Mouse (Mus musculus): ENCODE measurements around the gene Myo1h. TPM values are rescaled to one million over a fixed set of nuclear protein-coding genes. Genes with fewer than 3 reads are reported as not detected.

Gene Myo1h
- polyA plus RNA-seq, 2 experiments, result 1.6 to 2.2 TPM

- H3K27me3 ChIP-seq (ENCODE audit: control insufficient read depth, insufficient read depth, low read length), result no peaks in the 10 kb centered on the region
- ATAC-seq (ENCODE audit: low FRiP score, low read depth) (no peak), DNase-seq (ENCODE audit: low spot score) (no peak)
- no peak overlapping the region for H3K4me2 ChIP-seq (replicated peaks; ENCODE audit: low read depth, low read length, severe bottlenecking)
- H3K4me1 ChIP-seq (ENCODE audit: control insufficient read depth, insufficient read depth, low read length), result no peaks in the 10 kb centered on the region
- WGBS, result 36% methylated on average over 13 of the region's 13 CpGs
- TF ChIP-seq POLR2A (IDR thresholded peaks at IDR 0.05; ENCODE audit: borderline replicate concordance, extremely low read depth, insufficient read depth, insufficient read length), result no peak
- H3K9me3 ChIP-seq (ENCODE audit: control insufficient read depth, low read length), result no peaks in the 10 kb centered on the region
- no peak overlapping the region for H3K27ac ChIP-seq (replicated peaks; ENCODE audit: low read depth, low read length)
- no peak overlapping the region for H3K9ac ChIP-seq (ENCODE audit: low read depth, low read length, severe bottlenecking)
- no peak overlapping the region for H3K4me3 ChIP-seq (replicated peaks; ENCODE audit: low read length)
- H3K36me3 ChIP-seq (ENCODE audit: control insufficient read depth, insufficient read depth, low read length), result no peaks in the 10 kb centered on the region
Measured at GRCm38 (mm10) chr5:114284604-114285397, 4.2 kb upstream of the Myo1h start.

- Histone ChIP-seq H3K9ac (ENCODE audit: low read depth, low read length, severe bottlenecking) (no peak overlapping the region), H3K9me3 (ENCODE audit: control insufficient read depth, low read length) (no peaks in the 10 kb centered on the region), H3K36me3 (ENCODE audit: control insufficient read depth, insufficient read depth, low read length) (no peaks in the 10 kb centered on the region), H3K4me3 (replicated peaks; ENCODE audit: low read length) (no peak overlapping the region), H3K4me2 (replicated peaks; ENCODE audit: low read depth, low read length, severe bottlenecking) (no peak overlapping the region), H3K27me3 (ENCODE audit: control insufficient read depth, insufficient read depth, low read length) (no peaks in the 10 kb centered on the region), H3K27ac (replicated peaks; ENCODE audit: low read depth, low read length) (no peak overlapping the region), H3K4me1 (ENCODE audit: control insufficient read depth, insufficient read depth, low read length) (no peaks in the 10 kb centered on the region)
- no peak for ATAC-seq (ENCODE audit: low FRiP score, low read depth)
- WGBS, result 43% methylated on average over 3 of the region's 3 CpGs
- TF ChIP-seq POLR2A (IDR thresholded peaks at IDR 0.05; ENCODE audit: borderline replicate concordance, extremely low read depth, insufficient read depth, insufficient read length), result no peak
- no peak for DNase-seq (ENCODE audit: low spot score)
Measured at GRCm38 (mm10) chr5:114285398-114285700, 3.6 kb upstream of the Myo1h start.

GRCm38 (mm10) chr5:114286102-114286501 is 2.9 kb upstream of the Myo1h start:
- TF ChIP-seq POLR2A (IDR thresholded peaks at IDR 0.05; ENCODE audit: borderline replicate concordance, extremely low read depth, insufficient read depth, insufficient read length), result no peak
- H3K4me2 ChIP-seq (replicated peaks; ENCODE audit: low read depth, low read length, severe bottlenecking), result no peak overlapping the region
- no peaks in the 10 kb centered on the region for H3K36me3 ChIP-seq (ENCODE audit: control insufficient read depth, insufficient read depth, low read length)
- H3K9ac ChIP-seq (ENCODE audit: low read depth, low read length, severe bottlenecking), result no peak overlapping the region
- H3K9me3 ChIP-seq (ENCODE audit: control insufficient read depth, low read length), result no peaks in the 10 kb centered on the region
- H3K4me3 ChIP-seq (replicated peaks; ENCODE audit: low read length), result no peak overlapping the region
- no peak overlapping the region for H3K27ac ChIP-seq (replicated peaks; ENCODE audit: low read depth, low read length)
- no peaks in the 10 kb centered on the region for H3K4me1 ChIP-seq (ENCODE audit: control insufficient read depth, insufficient read depth, low read length)
- H3K27me3 ChIP-seq (ENCODE audit: control insufficient read depth, insufficient read depth, low read length), result no peaks in the 10 kb centered on the region
- DNase-seq (ENCODE audit: low spot score), result no peak
- ATAC-seq (ENCODE audit: low FRiP score, low read depth), result no peak
- WGBS, result 78% methylated on average over 4 of the region's 4 CpGs

- 80% methylated on average over 16 of the region's 16 CpGs for WGBS
Measured at GRCm38 (mm10) chr5:114286872-114287571, 1.9 kb upstream of the Myo1h start.

GRCm38 (mm10) chr5:114288396-114288795 is 570 bp upstream of the Myo1h start:
- DNase-seq (ENCODE audit: low spot score) (no peak), ATAC-seq (ENCODE audit: low FRiP score, low read depth) (no peak)
- no peak overlapping the region for H3K4me3 ChIP-seq (replicated peaks; ENCODE audit: low read length)
- H3K4me1 ChIP-seq (ENCODE audit: control insufficient read depth, insufficient read depth, low read length), result no peaks in the 10 kb centered on the region
- no peak overlapping the region for H3K4me2 ChIP-seq (replicated peaks; ENCODE audit: low read depth, low read length, severe bottlenecking)
- 82% methylated on average over 5 of the region's 5 CpGs for WGBS
- no peak overlapping the region for H3K9ac ChIP-seq (ENCODE audit: low read depth, low read length, severe bottlenecking)
- TF ChIP-seq POLR2A (IDR thresholded peaks at IDR 0.05; ENCODE audit: borderline replicate concordance, extremely low read depth, insufficient read depth, insufficient read length), result no peak
- H3K27ac ChIP-seq (replicated peaks; ENCODE audit: low read depth, low read length), result no peak overlapping the region
- H3K27me3 ChIP-seq (ENCODE audit: control insufficient read depth, insufficient read depth, low read length), result no peaks in the 10 kb centered on the region
- H3K36me3 ChIP-seq (ENCODE audit: control insufficient read depth, insufficient read depth, low read length), result no peaks in the 10 kb centered on the region
- no peaks in the 10 kb centered on the region for H3K9me3 ChIP-seq (ENCODE audit: control insufficient read depth, low read length)

More at GRCm38 (mm10) chr5:114286872-114287571, 1.9 kb upstream of the Myo1h start:
- no peaks in the 10 kb centered on the region for H3K36me3 ChIP-seq (ENCODE audit: control insufficient read depth, insufficient read depth, low read length)
- H3K9ac ChIP-seq (ENCODE audit: low read depth, low read length, severe bottlenecking), result no peak overlapping the region
- DNase-seq (ENCODE audit: low spot score) (no peak), ATAC-seq (ENCODE audit: low FRiP score, low read depth) (no peak)
- no peak overlapping the region for H3K4me2 ChIP-seq (replicated peaks; ENCODE audit: low read depth, low read length, severe bottlenecking)
- no peaks in the 10 kb centered on the region for H3K4me1 ChIP-seq (ENCODE audit: control insufficient read depth, insufficient read depth, low read length)
- TF ChIP-seq POLR2A (IDR thresholded peaks at IDR 0.05; ENCODE audit: borderline replicate concordance, extremely low read depth, insufficient read depth, insufficient read length), result no peak
- no peak overlapping the region for H3K27ac ChIP-seq (replicated peaks; ENCODE audit: low read depth, low read length)
- no peak overlapping the region for H3K4me3 ChIP-seq (replicated peaks; ENCODE audit: low read length)
- H3K9me3 ChIP-seq (ENCODE audit: control insufficient read depth, low read length), result no peaks in the 10 kb centered on the region
- no peaks in the 10 kb centered on the region for H3K27me3 ChIP-seq (ENCODE audit: control insufficient read depth, insufficient read depth, low read length)

All from limb, embryonic 14.5 days (tissue).